Mouse (Mus musculus) C2C12 (cell line): ENCODE results near the gene Nrxn1.

ENCODE experiments used
- CEBPB ChIP-seq: IDR thresholded peaks from one replicate; pipeline ENCODE4 v1.6.1; 2011; ENCODE audit warnings: low read depth, mild to moderate bottlenecking, control low read depth, moderate library complexity
- CTCF ChIP-seq: IDR thresholded peaks from one replicate; pipeline ENCODE4 v1.5.1; 2011; ENCODE audit not compliant: control insufficient read depth, insufficient read depth, insufficient read length
- MAX ChIP-seq: IDR thresholded peaks from one replicate; pipeline ENCODE4 v1.6.1; 2011; ENCODE audit warnings: mild to moderate bottlenecking, control low read depth
- MYOG ChIP-seq: IDR thresholded peaks from one replicate; pipeline ENCODE4 v1.6.1; 2011; ENCODE audit not compliant: control insufficient read depth, insufficient read length; ENCODE audit errors: extremely low read depth

- TF ChIP-seq CTCF (no peak), MYOG (no peak), MAX (no peak), CEBPB (no peak)
Measured at GRCm38 (mm10) chr17:90196772-90197171, 896.1 kb downstream of the Nrxn1 start.
